Mouse (Mus musculus): ENCODE results near the gene Sik3. TPM values are rescaled to one million over a fixed set of nuclear protein-coding genes. Genes with fewer than 3 reads are reported as not detected.
A peak's percentile ranks its signal among the peaks of the same experiment; 100 is the strongest.

The Sik3 gene
- total and polyA plus RNA-seq, 3 experiments, result 30.7 to 81.1 (median 62.1) TPM

DNA sequence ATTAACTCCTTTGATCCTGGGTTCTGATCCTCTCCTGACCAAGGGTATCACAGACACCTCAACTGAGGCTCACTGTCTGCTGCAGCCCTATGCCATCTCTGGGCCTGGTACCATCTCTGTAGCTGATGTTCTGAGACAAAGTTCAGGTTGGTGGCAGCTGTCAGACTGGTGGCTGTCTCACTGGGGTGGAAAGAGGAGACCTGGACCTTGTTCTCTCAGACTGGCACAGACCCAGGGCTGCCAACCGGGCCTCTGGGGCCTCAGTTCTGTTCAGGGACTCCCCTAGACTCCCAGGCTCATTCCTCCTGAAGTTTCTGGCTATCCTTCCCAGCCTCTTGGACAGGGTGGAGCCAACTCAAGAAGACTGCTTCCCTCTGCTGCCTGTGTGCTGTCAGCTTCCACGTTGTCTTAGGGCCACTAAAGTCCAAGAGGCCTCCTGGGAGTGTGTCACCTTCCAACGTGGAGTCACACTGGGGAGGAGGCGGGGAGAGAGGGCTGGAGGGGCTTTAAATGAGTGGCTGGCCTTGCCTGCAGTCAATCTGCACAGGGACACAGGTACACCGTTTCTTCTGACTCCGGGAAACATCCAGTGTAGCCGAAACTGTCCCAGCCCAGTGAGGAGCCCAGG is 228.0 kb downstream of the Sik3 start, which contains the start of gene Apoa4:
Gene Apoa4, plus strand, starts transcription at position 171 of the 628 bp plus-strand sequence.
- no peak within 1 kb of the TSS for H3K27ac ChIP-seq
- no peaks in the 10 kb centered on the region for H3K4me1 ChIP-seq (ENCODE audit: control insufficient read depth, insufficient read depth, low read length)
- intact Hi-C loops (cut with DNase I), result no loop called here
- 64% methylated on average over 7 of the region's 7 CpGs for WGBS
- DNase-seq, result no peak
- H3K27me3 ChIP-seq (ENCODE audit: control insufficient read depth, insufficient read depth, low read length), result no peaks in the 10 kb centered on the region
- H3K9ac ChIP-seq (ENCODE audit: low read depth, low read length), result no peak within 1 kb of the TSS
- no peak for TF ChIP-seq CTCF (IDR thresholded peaks at IDR 0.05)
- TF ChIP-seq EP300 (IDR thresholded peaks at IDR 0.05; ENCODE audit: insufficient read depth, low read depth, low read length), result no peak
- TF ChIP-seq POLR2A (IDR thresholded peaks at IDR 0.05; ENCODE audit: insufficient read depth, low read depth, low read length), result no peak
- no peaks in the 10 kb centered on the region for H3K36me3 ChIP-seq (ENCODE audit: control insufficient read depth, insufficient read depth, low read length)
- no peak within 1 kb of the TSS for H3K4me3 ChIP-seq
- no peaks in the 10 kb centered on the region for H3K79me2 ChIP-seq (replicated peaks; ENCODE audit: control insufficient read depth, insufficient read depth, low read length)

GRCm38 (mm10) chr9:46241818-46242217 is 229.2 kb downstream of the Sik3 start:
- H3K79me2 ChIP-seq (replicated peaks; ENCODE audit: control insufficient read depth, insufficient read depth, low read length), result no peaks in the 10 kb centered on the region
- 60% methylated on average over 2 of the region's 2 CpGs for WGBS
- no peak overlapping the region for H3K27ac ChIP-seq
- no peaks in the 10 kb centered on the region for H3K36me3 ChIP-seq (ENCODE audit: control insufficient read depth, insufficient read depth, low read length)
- H3K27me3 ChIP-seq (ENCODE audit: control insufficient read depth, insufficient read depth, low read length), result no peaks in the 10 kb centered on the region
- H3K4me3 ChIP-seq, result no peak overlapping the region
- TF ChIP-seq POLR2A (IDR thresholded peaks at IDR 0.05; ENCODE audit: insufficient read depth, low read depth, low read length), result no peak
- no peak for TF ChIP-seq EP300 (IDR thresholded peaks at IDR 0.05; ENCODE audit: insufficient read depth, low read depth, low read length)
- TF ChIP-seq CTCF (IDR thresholded peaks at IDR 0.05), result no peak
- H3K9ac ChIP-seq (ENCODE audit: low read depth, low read length), result no peak overlapping the region
- DNase-seq, result no peak
- H3K4me1 ChIP-seq (ENCODE audit: control insufficient read depth, insufficient read depth, low read length), result no peaks in the 10 kb centered on the region
- intact Hi-C loops (cut with DNase I), result no loop called here

DNA sequence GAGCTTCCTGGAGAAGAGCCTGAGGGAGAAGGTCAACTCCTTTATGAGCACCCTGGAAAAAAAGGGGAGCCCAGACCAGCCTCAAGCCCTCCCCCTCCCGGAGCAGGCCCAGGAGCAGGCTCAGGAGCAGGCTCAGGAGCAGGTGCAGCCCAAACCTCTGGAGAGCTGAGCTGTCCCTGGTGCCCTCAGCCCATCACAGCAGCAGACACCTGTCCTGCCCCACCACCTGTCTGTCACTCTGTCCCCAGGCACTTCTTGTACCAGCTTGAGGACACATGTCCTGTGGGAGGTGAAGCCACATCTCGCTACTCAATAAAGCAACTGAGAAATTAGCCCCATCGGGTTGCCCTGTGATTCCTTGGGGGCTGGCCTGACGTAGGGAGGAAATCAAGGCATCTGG is 230.5 kb downstream of the Sik3 start:
- WGBS, result 42% methylated on average over 4 of the region's 4 CpGs
- H3K36me3 ChIP-seq (ENCODE audit: control insufficient read depth, insufficient read depth, low read length), result no peaks in the 10 kb centered on the region
- TF ChIP-seq CTCF (IDR thresholded peaks at IDR 0.05) (no peak), EP300 (IDR thresholded peaks at IDR 0.05; ENCODE audit: insufficient read depth, low read depth, low read length) (no peak), POLR2A (IDR thresholded peaks at IDR 0.05; ENCODE audit: insufficient read depth, low read depth, low read length) (no peak)
- no peaks in the 10 kb centered on the region for H3K27me3 ChIP-seq (ENCODE audit: control insufficient read depth, insufficient read depth, low read length)
- H3K4me3 ChIP-seq, result no peak overlapping the region
- intact Hi-C loops (cut with DNase I), result no loop called here
- no peak overlapping the region for H3K27ac ChIP-seq
- no peaks in the 10 kb centered on the region for H3K79me2 ChIP-seq (replicated peaks; ENCODE audit: control insufficient read depth, insufficient read depth, low read length)
- H3K4me1 ChIP-seq (ENCODE audit: control insufficient read depth, insufficient read depth, low read length), result no peaks in the 10 kb centered on the region
- H3K9ac ChIP-seq (ENCODE audit: low read depth, low read length), result no peak overlapping the region
- no peak for DNase-seq

DNA sequence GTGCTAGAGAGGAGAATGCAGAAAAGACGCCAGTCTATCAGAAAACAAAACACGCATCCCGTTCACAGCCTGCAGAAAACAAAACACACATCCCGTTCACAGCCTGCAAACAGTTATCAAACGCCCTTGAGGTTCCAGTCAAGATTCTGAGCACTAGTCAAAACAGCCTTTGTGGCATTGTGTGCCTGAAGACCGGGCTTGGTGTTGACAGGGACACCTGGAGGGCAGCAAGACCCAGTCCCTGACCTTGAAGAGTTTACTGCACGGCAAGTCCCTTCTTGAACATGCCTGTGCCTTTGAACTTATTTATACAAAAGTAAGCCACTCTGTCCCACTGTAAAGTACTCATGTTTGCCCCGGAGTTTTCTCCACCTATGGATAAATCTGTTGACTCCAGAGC is 231.0 kb downstream of the Sik3 start:
- no peak for DNase-seq
- intact Hi-C loops (cut with DNase I), result no loop called here
- Histone ChIP-seq H3K36me3 (ENCODE audit: control insufficient read depth, insufficient read depth, low read length) (no peaks in the 10 kb centered on the region), H3K79me2 (replicated peaks; ENCODE audit: control insufficient read depth, insufficient read depth, low read length) (no peaks in the 10 kb centered on the region), H3K9ac (ENCODE audit: low read depth, low read length) (no peak overlapping the region), H3K27ac (no peak overlapping the region), H3K4me1 (ENCODE audit: control insufficient read depth, insufficient read depth, low read length) (no peaks in the 10 kb centered on the region), H3K27me3 (ENCODE audit: control insufficient read depth, insufficient read depth, low read length) (no peaks in the 10 kb centered on the region), H3K4me3 (no peak overlapping the region)
- no peak for TF ChIP-seq EP300 (IDR thresholded peaks at IDR 0.05; ENCODE audit: insufficient read depth, low read depth, low read length)
- no peak for TF ChIP-seq POLR2A (IDR thresholded peaks at IDR 0.05; ENCODE audit: insufficient read depth, low read depth, low read length)
- TF ChIP-seq CTCF (IDR thresholded peaks at IDR 0.05), result no peak
- 25% methylated on average over 8 of the region's 8 CpGs for WGBS

GRCm38 (mm10) chr9:46246752-46247324 is 234.2 kb downstream of the Sik3 start:
- intact Hi-C loops (cut with DNase I), result loop anchor here (1.0 to 5.0 kb wide), 3 partner anchors 16 to 244 kb away; no protein-coding TSS in a partner anchor
- no peaks in the 10 kb centered on the region for H3K27me3 ChIP-seq (ENCODE audit: control insufficient read depth, insufficient read depth, low read length)
- H3K4me1 ChIP-seq (ENCODE audit: control insufficient read depth, insufficient read depth, low read length), result no peaks in the 10 kb centered on the region
- peak; percentile 41 to 56 for DNase-seq
- no peaks in the 10 kb centered on the region for H3K79me2 ChIP-seq (replicated peaks; ENCODE audit: control insufficient read depth, insufficient read depth, low read length)
- TF ChIP-seq EP300 (IDR thresholded peaks at IDR 0.05; ENCODE audit: insufficient read depth, low read depth, low read length) (peak; percentile 85; the same call in 1 of the 2 replicates), CTCF (IDR thresholded peaks at IDR 0.05) (peak; percentile 70), POLR2A (IDR thresholded peaks at IDR 0.05; ENCODE audit: insufficient read depth, low read depth, low read length) (no peak)
- WGBS, result 22% methylated on average over 11 of the region's 11 CpGs
- no peaks in the 10 kb centered on the region for H3K36me3 ChIP-seq (ENCODE audit: control insufficient read depth, insufficient read depth, low read length)
- H3K4me3 ChIP-seq, result no peak overlapping the region
- no peak overlapping the region for H3K27ac ChIP-seq
- no peak overlapping the region for H3K9ac ChIP-seq (ENCODE audit: low read depth, low read length)

DNA sequence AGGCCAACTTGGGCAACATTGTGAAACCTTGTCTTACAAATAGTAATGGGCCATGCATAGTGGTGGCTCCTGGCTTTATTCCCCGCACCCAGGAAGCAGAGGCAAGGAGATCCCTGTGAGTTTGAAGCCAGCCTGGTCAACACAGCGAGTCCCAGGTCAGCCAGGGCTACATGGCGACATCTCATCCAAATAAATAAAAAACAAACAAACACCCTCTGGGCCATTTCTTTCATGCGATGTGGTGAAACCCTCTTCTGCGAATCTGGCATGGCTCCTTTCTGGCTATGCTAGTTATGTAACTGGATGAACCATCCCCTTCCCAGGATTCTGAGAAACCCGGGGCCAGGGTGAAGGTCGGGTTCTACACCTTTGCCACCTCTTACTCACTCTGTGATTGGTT is 243.6 kb downstream of the Sik3 start:
- no peak overlapping the region for H3K4me3 ChIP-seq
- TF ChIP-seq CTCF (IDR thresholded peaks at IDR 0.05) (no peak), POLR2A (IDR thresholded peaks at IDR 0.05; ENCODE audit: insufficient read depth, low read depth, low read length) (no peak), EP300 (IDR thresholded peaks at IDR 0.05; ENCODE audit: insufficient read depth, low read depth, low read length) (no peak)
- WGBS, result 91% methylated on average over 7 of the region's 7 CpGs

More for the DNA sequence above, 243.6 kb downstream of the Sik3 start:
- H3K79me2 ChIP-seq (replicated peaks; ENCODE audit: control insufficient read depth, insufficient read depth, low read length), result no peaks in the 10 kb centered on the region
- no peaks in the 10 kb centered on the region for H3K36me3 ChIP-seq (ENCODE audit: control insufficient read depth, insufficient read depth, low read length)
- H3K4me1 ChIP-seq (ENCODE audit: control insufficient read depth, insufficient read depth, low read length), result peaks cover 2% of the 10 kb centered on the region; the same call in 1 of the 2 replicates
- no peak overlapping the region for H3K27ac ChIP-seq
- H3K9ac ChIP-seq (ENCODE audit: low read depth, low read length), result no peak overlapping the region
- no peaks in the 10 kb centered on the region for H3K27me3 ChIP-seq (ENCODE audit: control insufficient read depth, insufficient read depth, low read length)
- intact Hi-C loops (cut with DNase I), result no loop called here
- DNase-seq, result no peak
